Mouse (Mus musculus) spleen, adult 2 months (tissue): ENCODE measurements around the gene Pdia3. TPM values are rescaled to one million over a fixed set of nuclear protein-coding genes. Genes with fewer than 3 reads are reported as not detected.

ENCODE experiments used
- DNase-seq, 2 experiments: peaks; one replicate each; pipeline versions ENCODE4 v3.0.0 to v3.0.0-alpha.2; 2012 to 2021; ENCODE audit warnings: low spot score in 2 of 2, low read depth in 1 of 2
- H3K27ac ChIP-seq: fragments of 200-500 bp; 2 replicates; pipeline ENCODE4 v1.5.1; 2012; ENCODE audit warnings: low read length, inconsistent platforms; ENCODE audit not compliant: insufficient read depth
- H3K27me3 ChIP-seq: fragments of 200-500 bp; 2 replicates; pipeline ENCODE4 v1.6.1; 2012; ENCODE audit warnings: mild to moderate bottlenecking, moderate library complexity, low read length, inconsistent platforms; ENCODE audit not compliant: control insufficient read depth, insufficient read depth
- H3K36me3 ChIP-seq: fragments of 200-500 bp; 2 replicates; pipeline ENCODE4 v1.6.1; 2012; ENCODE audit warnings: mild to moderate bottlenecking, low read length, inconsistent platforms; ENCODE audit not compliant: control insufficient read depth, insufficient read depth
- H3K4me1 ChIP-seq: fragments of 200-500 bp; 2 replicates; pipeline ENCODE4 v1.6.1; 2011; ENCODE audit warnings: inconsistent platforms; ENCODE audit not compliant: control insufficient read depth, insufficient read depth, insufficient read length
- H3K4me3 ChIP-seq: fragments of 200-500 bp; 2 replicates; pipeline ENCODE4 v1.5.1; 2011; ENCODE audit warnings: mild to moderate bottlenecking, inconsistent platforms; ENCODE audit not compliant: insufficient read depth, insufficient read length; ENCODE audit errors: extremely low read depth
- CTCF ChIP-seq: fragments of 200-500 bp; IDR thresholded peaks from 2 replicates; pipeline ENCODE4 v1.5.1; 2011; ENCODE audit warnings: mild to moderate bottlenecking, inconsistent platforms; ENCODE audit not compliant: insufficient read depth, insufficient read length, insufficient replicate concordance; ENCODE audit errors: extremely low read depth
- POLR2A ChIP-seq: fragments of 200-500 bp; IDR thresholded peaks from 2 replicates; pipeline ENCODE4 v1.6.1; 2011; ENCODE audit warnings: low read depth, low read length, inconsistent platforms
- WGBS: fragments of 180-500 bp; shearing (Covaris S2); methylation state at CpG from one replicate; pipeline ENCODE4 v1.1.7; 2018; 5-methylcytosine and 5-hydroxymethylcytosine counted together
- polyA plus RNA-seq: library from polyadenylated mRNA; depleted of rRNA; stranded (reverse); fragments of >200 nt; gene quantifications from 2 replicates; pipeline ENCODE4 v1.2.3, GENCODE M21; 2012

Gene Pdia3
- polyA plus RNA-seq, 1 experiment: 214 TPM

DNA sequence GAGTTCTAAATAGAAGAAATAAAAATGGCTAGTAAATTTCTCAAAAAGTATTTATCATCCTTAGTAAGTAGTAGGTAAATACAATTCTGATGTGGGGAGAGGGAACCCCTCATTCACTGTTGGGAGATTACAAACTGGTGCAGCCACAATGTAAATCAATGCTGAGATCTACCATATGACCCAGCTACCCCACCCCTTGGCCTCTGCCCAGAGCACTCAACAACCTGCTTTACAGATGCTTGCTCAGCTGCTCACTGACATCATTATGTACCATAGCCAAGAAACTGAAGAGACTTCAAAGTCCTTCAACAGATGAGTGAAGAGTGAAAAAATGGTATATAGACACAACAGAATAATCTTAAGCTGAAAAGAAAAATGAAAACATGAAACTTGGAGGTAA, 10.3 kb upstream of the Pdia3 start:
- Histone ChIP-seq H3K36me3 (no peaks in the 10 kb centered on the region), H3K4me3 (no peak overlapping the region), H3K27ac (no peak overlapping the region), H3K4me1 (no peaks in the 10 kb centered on the region), H3K27me3 (no peaks in the 10 kb centered on the region)
- no peak for TF ChIP-seq POLR2A
- no peak for TF ChIP-seq CTCF
- DNase-seq: no peak

DNA sequence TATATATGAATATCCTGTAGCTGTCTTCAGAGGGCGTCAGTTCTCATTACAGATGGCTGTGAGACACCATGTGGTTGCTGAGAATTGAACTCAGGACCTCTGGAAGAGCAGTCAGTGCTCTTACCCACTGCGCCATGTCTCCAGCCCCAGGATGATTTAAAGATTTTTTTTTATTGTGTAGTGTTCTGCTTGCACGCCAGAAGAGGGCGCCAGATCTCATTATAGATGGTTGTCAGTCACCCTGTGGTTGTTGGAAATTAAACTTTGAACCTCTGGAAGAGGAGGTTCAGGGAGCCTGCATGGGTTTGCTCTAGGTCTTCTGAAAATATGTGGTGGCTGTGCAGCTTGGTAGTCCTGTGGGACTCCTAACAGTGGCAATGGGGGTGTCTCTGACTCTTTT, 5.4 kb upstream of the Pdia3 start:
- DNase-seq: peak; percentile 41 to 45
- TF ChIP-seq CTCF: 0 out of 2 replicates have a peak, but pooled peaks have one; percentile 11
- no peak for TF ChIP-seq POLR2A
- no peak overlapping the region for H3K27ac ChIP-seq
- no peak overlapping the region for H3K4me3 ChIP-seq
- WGBS: 44% methylated on average over 4 of the region's 4 CpGs
- no peaks in the 10 kb centered on the region for H3K27me3 ChIP-seq
- no peaks in the 10 kb centered on the region for H3K4me1 ChIP-seq
- no peaks in the 10 kb centered on the region for H3K36me3 ChIP-seq

DNA sequence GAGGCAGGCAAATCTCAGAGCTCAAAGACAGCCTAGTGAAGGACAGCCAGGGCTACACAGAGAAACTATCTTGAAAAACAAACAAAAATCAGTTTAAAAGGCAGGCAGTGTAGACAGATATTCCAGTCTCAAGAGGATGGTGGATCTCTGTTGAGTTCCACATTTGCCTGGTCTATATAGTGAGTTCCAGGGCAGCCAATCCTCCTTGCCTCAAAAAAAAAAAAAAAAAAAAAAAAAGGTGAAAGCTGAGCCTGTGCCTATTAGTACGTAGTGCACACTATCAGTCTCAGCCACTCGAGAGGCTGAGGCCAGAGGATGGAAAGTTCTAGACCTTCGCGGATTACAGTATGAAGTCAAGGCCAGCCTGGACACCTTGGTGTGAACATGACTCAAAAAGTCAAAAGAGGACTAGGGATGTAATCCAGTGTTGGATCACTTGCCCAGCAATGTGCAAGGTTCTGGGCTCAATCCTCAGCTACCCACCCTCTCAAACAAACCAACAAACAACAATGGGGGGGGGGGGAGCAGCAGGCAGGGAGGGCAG, 660 bp upstream of the Pdia3 start:
- Histone ChIP-seq H3K36me3 (peaks cover 3% of the 10 kb centered on the region; the same call in 1 of the 2 replicates), H3K27me3 (no peaks in the 10 kb centered on the region), H3K4me3 (peak overlapping the region; percentile 100), H3K27ac (peak overlapping the region; percentile 91), H3K4me1 (no peaks in the 10 kb centered on the region; the same call in 1 of the 2 replicates)
- TF ChIP-seq POLR2A (no peak), CTCF (no peak)
- DNase-seq: peak; percentile 5 to 15
- WGBS: 5% methylated on average over 4 of the region's 4 CpGs

DNA sequence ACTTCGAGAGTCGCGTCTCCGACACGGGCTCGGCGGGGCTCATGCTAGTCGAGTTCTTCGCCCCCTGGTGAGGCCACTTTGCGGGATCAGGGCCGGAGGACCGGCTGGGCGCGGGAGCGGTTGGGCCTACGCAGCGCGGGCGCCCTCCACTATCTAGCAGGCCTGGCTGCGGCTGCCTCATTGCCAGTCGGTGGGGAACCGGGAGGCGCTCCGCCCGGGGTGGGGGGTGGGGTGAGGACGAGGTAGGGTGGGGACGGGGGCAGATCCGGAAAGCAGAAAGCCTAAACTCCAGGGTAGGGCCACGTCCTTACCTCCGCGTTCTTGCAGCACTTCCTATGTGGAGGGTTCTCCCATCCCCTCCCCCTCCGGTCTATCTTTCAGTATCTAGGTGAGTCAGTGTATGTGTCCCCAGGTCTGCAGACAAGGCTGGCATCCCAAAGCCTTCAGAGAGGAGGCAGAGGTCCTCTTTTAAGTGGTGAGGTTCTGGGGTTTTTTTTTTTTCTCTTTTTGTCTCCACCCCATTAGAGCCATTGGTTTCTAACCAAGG, 637 bp downstream of the Pdia3 start:
- no peak for TF ChIP-seq POLR2A
- TF ChIP-seq CTCF: no peak
- DNase-seq: peak; percentile 7 to 38

DNA sequence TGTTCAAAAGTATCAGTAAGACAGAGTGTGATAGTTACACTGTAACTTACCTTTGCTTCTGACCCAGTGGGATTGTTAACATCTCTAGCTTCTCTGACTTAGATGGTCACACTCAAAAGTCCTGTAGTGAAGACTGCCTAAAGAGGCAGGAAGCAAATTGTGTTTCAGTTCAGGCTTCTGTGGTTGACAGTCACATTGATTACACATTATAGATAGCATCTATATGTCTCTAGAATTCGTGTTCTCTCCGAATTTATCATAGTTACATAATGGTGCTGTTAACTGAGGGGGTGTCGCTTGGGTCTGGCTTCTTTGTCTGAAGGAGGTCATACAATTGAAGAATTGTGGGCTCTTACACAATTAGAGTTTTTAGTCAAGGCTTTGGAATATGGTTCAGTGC, 1.5 kb downstream of the Pdia3 start:
- Histone ChIP-seq H3K27ac (no peak overlapping the region), H3K4me1 (no peaks in the 10 kb centered on the region; the same call in 1 of the 2 replicates), H3K27me3 (no peaks in the 10 kb centered on the region), H3K36me3 (peaks cover 3% of the 10 kb centered on the region; the same call in 1 of the 2 replicates), H3K4me3 (no peak overlapping the region)
- 30% methylated on average over 3 of the region's 3 CpGs for WGBS
- TF ChIP-seq CTCF (no peak), POLR2A (no peak)
- DNase-seq: no peak

More for the DNA sequence above, 637 bp downstream of the Pdia3 start:
- Histone ChIP-seq H3K27ac (peak overlapping the region; percentile 96), H3K4me3 (peak overlapping the region; percentile 100), H3K4me1 (no peaks in the 10 kb centered on the region; the same call in 1 of the 2 replicates), H3K36me3 (peaks cover 3% of the 10 kb centered on the region; the same call in 1 of the 2 replicates), H3K27me3 (no peaks in the 10 kb centered on the region)
- under 1% methylated on average over 32 of the region's 32 CpGs for WGBS

DNA sequence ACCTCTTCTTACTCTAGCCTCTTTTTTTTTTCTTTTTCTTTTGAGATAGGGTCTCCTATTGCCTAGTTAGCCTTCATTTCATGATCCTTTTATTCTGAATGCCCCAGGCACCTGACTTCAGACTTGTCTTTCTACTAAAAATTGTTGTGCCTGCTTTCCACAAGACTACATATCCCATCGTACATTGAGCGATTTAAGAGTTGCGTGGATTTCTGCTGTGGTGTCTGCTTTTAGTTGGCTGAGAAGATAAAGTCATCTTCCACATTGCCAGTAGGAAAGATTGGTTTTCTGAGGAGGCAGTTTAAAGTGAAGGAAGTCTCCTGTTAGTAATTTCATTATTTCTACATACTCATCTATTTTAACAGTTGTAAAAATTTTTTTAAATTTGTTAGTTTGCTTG, 2.0 kb downstream of the Pdia3 start:
- peaks cover 4% of the 10 kb centered on the region; the same call in 1 of the 2 replicates for H3K36me3 ChIP-seq
- H3K27ac ChIP-seq: no peak overlapping the region
- H3K27me3 ChIP-seq: no peaks in the 10 kb centered on the region
- no peak overlapping the region for H3K4me3 ChIP-seq
- TF ChIP-seq CTCF (no peak), POLR2A (no peak)
- DNase-seq: no peak
- 85% methylated on average over 3 of the region's 3 CpGs for WGBS
- H3K4me1 ChIP-seq: no peaks in the 10 kb centered on the region; the same call in 1 of the 2 replicates

DNA sequence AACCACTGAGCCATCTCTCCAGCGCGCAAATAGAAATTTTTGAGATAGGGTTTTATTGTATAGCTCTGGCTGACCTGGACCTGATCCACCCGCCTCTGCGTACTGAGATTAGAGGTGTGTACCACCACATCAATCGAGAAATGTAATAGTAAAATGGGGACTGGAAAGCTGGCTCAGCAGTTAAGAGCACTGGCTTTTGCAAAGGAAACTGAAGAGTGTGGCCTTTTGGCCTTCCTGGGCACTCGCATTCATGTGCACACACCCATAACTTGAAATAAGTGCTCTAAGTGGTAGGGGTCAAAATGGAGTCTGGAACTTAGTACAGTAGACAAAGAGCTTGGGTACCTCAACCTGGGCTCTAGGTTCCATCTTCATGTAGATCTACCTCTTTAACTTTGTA, 2.8 kb downstream of the Pdia3 start:
- 84% methylated on average over 6 of the region's 6 CpGs for WGBS
- H3K4me3 ChIP-seq: no peak overlapping the region
- H3K27ac ChIP-seq: no peak overlapping the region; the same call in 1 of the 2 replicates
- no peaks in the 10 kb centered on the region; the same call in 1 of the 2 replicates for H3K4me1 ChIP-seq
- no peak for DNase-seq
- H3K27me3 ChIP-seq: no peaks in the 10 kb centered on the region
- TF ChIP-seq CTCF (no peak), POLR2A (no peak)
- H3K36me3 ChIP-seq: peaks cover 4% of the 10 kb centered on the region; the same call in 1 of the 2 replicates
